Mouse (Mus musculus): ENCODE results near the gene Col24a1.

DNA sequence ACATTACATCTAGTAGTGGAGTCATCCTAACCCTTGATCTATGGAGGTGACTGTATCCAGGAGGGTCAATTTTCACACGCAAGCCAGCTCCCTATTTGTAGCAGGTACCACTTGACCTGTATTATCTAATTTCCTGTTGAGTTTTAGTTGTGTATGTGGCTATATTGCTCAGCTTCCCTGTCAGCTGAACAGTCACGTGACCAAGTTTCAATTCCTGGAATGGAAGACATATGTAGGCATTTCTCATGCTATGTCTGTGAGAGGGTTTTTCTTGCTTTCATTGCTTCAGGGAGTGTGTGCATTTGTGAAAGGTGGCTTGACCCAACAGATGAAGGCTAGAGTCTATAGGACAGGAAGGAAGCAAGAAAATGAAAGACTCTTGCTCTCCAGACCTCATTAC lies 44.2 kb upstream of the Col24a1 start:
- TF ChIP-seq CTCF (conservative IDR thresholded peaks at IDR 0.05; ENCODE audit: low read length) (no peak), NANOG (IDR thresholded peaks at IDR 0.05; ENCODE audit: borderline replicate concordance, low read length) (no peak), POU5F1 (IDR thresholded peaks at IDR 0.05; ENCODE audit: borderline replicate concordance, low read length) (no peak)
